Mouse (Mus musculus) ES-E14 (cell line): ENCODE measurements around the gene Ahcyl1.

Experiments used
- CHD2 ChIP-seq: IDR thresholded peaks from 2 replicates; pipeline ENCODE4 v1.6.1; 2014; ENCODE audit warnings: mild to moderate bottlenecking, low read depth, low read length, inconsistent platforms
- HCFC1 ChIP-seq: IDR thresholded peaks from 2 replicates; pipeline ENCODE4 v1.6.1; 2012; ENCODE audit warnings: low read length, inconsistent platforms, borderline replicate concordance; ENCODE audit not compliant: insufficient read depth
- MAFK ChIP-seq: IDR thresholded peaks from 2 replicates; pipeline ENCODE4 v1.6.1; 2014; ENCODE audit warnings: mild to moderate bottlenecking, low read depth, low read length, inconsistent platforms; ENCODE audit not compliant: insufficient read depth

DNA sequence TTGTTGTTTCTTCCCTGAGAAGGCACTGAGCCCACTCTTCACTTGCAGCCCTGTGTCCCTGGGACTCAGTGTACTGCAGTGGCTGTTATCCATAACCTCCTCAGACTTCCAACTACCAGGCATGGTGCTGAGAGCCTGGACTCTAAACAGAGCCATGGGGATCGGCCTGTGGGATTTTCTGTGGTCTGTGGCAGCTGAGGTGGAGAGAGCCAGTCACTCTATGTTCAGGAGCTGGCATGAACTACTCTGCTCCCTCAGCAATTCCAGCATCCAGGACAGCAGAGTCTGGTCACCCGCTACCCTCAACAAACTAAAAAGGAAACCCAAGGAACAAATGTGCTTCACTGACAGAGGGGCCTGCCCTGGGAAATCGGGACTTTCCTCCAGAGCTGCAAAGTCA lies 43.1 kb upstream of the Ahcyl1 start:
- TF ChIP-seq MAFK (no peak), CHD2 (no peak), HCFC1 (no peak)
